Mouse (Mus musculus) ES-E14 (cell line): ENCODE measurements at regions not wholly inside any gene's neighbourhood (a gene's known extent, or its start where the extent isn't known, plus 50 kb on each side); places are given as distances from the start of the nearest gene placed in this dataset.

Source experiments
- CHD2 ChIP-seq: IDR thresholded peaks from 2 replicates; pipeline ENCODE4 v1.6.1; 2014; ENCODE audit warnings: mild to moderate bottlenecking, low read depth, low read length, inconsistent platforms
- HCFC1 ChIP-seq: IDR thresholded peaks from 2 replicates; pipeline ENCODE4 v1.6.1; 2012; ENCODE audit warnings: low read length, inconsistent platforms, borderline replicate concordance; ENCODE audit not compliant: insufficient read depth
- ZC3H11A ChIP-seq: IDR thresholded peaks from 2 replicates; pipeline ENCODE4 v1.6.1; 2012; ENCODE audit warnings: low read depth, mild to moderate bottlenecking, inconsistent platforms, low read length, borderline replicate concordance
- ZNF384 ChIP-seq: IDR thresholded peaks from 2 replicates; pipeline ENCODE4 v1.6.1; 2012; ENCODE audit warnings: low read depth, low read length, inconsistent platforms

DNA sequence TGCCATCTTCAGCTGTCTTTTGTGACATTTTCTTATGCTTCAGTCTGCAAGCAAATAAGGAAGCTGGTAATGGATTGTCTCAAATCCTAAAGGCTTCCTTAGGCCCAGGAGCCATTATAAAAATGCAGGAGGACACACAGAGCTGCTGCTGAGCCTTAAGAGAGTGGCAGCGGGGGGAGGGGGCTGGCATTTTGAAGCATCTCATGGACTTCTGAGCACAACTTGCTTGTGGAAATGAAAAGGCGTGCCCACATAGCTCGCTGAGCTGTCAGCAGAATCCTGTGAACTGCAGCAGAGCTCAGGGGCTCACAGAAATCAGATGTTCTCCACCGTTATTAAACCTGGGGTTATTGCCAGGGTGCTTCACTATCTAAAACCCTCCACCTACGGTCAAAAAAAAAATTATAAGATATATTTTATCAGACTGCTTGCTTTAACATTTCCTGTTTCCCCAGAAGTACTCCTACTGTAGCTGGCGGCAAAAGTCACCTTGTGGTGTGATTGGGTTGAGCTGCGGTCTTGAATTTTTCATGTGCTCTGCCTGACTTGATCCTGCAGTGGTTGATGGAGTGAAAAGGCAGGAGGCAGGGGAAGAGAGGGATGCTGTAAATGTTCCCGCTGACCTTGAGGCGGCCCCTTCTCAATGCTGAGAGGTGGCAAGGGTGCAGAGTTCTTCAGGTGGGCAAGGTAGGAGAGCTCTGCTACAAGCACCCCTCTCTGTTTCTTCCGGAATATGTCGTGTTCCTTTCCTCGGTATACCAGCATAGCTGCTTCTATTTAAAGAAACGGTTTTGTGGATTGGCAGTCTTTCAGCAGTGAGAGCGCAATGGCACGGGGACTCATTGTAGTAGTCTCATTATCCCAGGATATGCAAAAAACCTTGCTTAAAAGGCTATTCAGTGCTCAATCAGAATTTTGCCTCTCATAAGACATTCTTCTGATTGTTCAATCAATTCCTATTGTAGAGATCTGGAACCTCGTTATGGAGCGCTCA, 71.4 kb upstream of the Krr1 start:
- no peak for TF ChIP-seq HCFC1
- no peak for TF ChIP-seq ZNF384
- TF ChIP-seq ZC3H11A = no peak
- TF ChIP-seq CHD2 = no peak
